Mouse (Mus musculus) C2C12 (cell line): ENCODE results near the gene Hnrnpl.

ENCODE experiments used
- CEBPB ChIP-seq: IDR thresholded peaks from one replicate; pipeline ENCODE4 v1.6.1; 2011; ENCODE audit warnings: low read depth, mild to moderate bottlenecking, control low read depth, moderate library complexity
- CTCF ChIP-seq: IDR thresholded peaks from one replicate; pipeline ENCODE4 v1.5.1; 2011; ENCODE audit not compliant: control insufficient read depth, insufficient read depth, insufficient read length
- FOSL1 ChIP-seq: IDR thresholded peaks from one replicate; pipeline ENCODE4 v1.8.0; 2011; ENCODE audit warnings: mild to moderate bottlenecking, low read length; ENCODE audit not compliant: poor library complexity, insufficient read depth, severe bottlenecking
- MAX ChIP-seq: IDR thresholded peaks from one replicate; pipeline ENCODE4 v1.6.1; 2011; ENCODE audit warnings: mild to moderate bottlenecking, control low read depth
- MYOD1 ChIP-seq: IDR thresholded peaks from one replicate; pipeline ENCODE4 v1.6.1; 2011; ENCODE audit warnings: low read depth; ENCODE audit not compliant: control insufficient read depth, insufficient read length
- MYOG ChIP-seq: IDR thresholded peaks from one replicate; pipeline ENCODE4 v1.6.1; 2011; ENCODE audit not compliant: control insufficient read depth, insufficient read length; ENCODE audit errors: extremely low read depth
- USF1 ChIP-seq: IDR thresholded peaks from one replicate; pipeline ENCODE4 v1.6.1; 2011; ENCODE audit warnings: low read depth, mild to moderate bottlenecking, control low read depth, moderate library complexity

DNA sequence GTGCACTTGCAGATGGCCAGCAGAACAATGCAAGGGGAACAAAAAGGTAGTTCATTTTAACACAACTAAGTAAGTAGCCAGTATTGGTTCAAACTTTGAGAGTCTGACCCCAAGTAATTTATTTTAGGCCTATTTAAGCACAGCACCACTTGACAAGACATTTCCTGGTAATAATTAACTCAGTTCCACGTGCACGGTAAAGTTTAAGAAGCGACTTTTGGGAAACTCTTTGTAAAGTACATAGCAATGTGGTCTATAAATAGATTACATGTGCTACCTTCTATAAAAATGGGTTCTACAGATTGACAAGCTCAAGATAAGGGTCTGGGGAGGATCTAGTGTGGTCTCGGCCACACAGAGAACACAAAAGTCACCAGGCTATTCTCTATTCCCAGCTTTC lies 4.6 kb upstream of the Hnrnpl start:
- TF ChIP-seq CEBPB (no peak), CTCF (no peak), FOSL1 (no peak), MYOG (no peak), MYOD1 (no peak), USF1 (no peak), MAX (no peak)
